Mouse (Mus musculus) embryonic facial prominence, embryonic 11.5 days (tissue): Measurements from ENCODE around the gene Slc38a5. TPM values are rescaled to one million over a fixed set of nuclear protein-coding genes. Genes with fewer than 3 reads are reported as not detected.

Experiments
- ATAC-seq: fragments of 200-750 bp; cut with Nextera tagmentation; replicated peaks from 2 replicates; pipeline ENCODE4 v1.8.0; 2017; ENCODE audit warnings: low read depth; ENCODE audit not compliant: insufficient number of reproducible peaks, low FRiP score, low TSS enrichment
- DNase-seq: peaks from one replicate; pipeline ENCODE4 v3.0.0-alpha.2; 2015; ENCODE audit warnings: low spot score
- H3K27ac ChIP-seq: fragments of 300-500 bp; sonication (generic); replicated peaks from 2 replicates; pipeline ENCODE4 v1.5.1; 2014; ENCODE audit warnings: mild to moderate bottlenecking, low read depth, low read length, control low read depth
- H3K27me3 ChIP-seq: fragments of 300-500 bp; sonication (generic); 2 replicates; pipeline ENCODE4 v1.6.1; 2014; ENCODE audit warnings: mild to moderate bottlenecking, low read length, moderate library complexity, mixed read lengths; ENCODE audit not compliant: control insufficient read depth, insufficient read depth
- H3K36me3 ChIP-seq: fragments of 300-500 bp; sonication (generic); replicated peaks from 2 replicates; pipeline ENCODE4 v1.6.1; 2014; ENCODE audit warnings: low read depth, mild to moderate bottlenecking, low read length, moderate library complexity, mixed read lengths; ENCODE audit not compliant: control insufficient read depth, insufficient read depth
- H3K4me1 ChIP-seq: fragments of 300-500 bp; sonication (generic); 2 replicates; pipeline ENCODE4 v1.6.1; 2014; ENCODE audit warnings: low read length, mixed read lengths; ENCODE audit not compliant: control insufficient read depth, insufficient read depth
- H3K4me2 ChIP-seq: fragments of 300-500 bp; sonication (generic); 2 replicates; pipeline ENCODE4 v1.6.1; 2014; ENCODE audit warnings: low read depth, mild to moderate bottlenecking, control low read depth, low read length, moderate library complexity
- H3K4me3 ChIP-seq: fragments of 300-500 bp; sonication (generic); 2 replicates; pipeline ENCODE4 v1.5.1; 2014; ENCODE audit warnings: low read depth, low read length, control low read depth
- H3K9ac ChIP-seq: fragments of 300-500 bp; sonication (generic); replicated peaks from 2 replicates; pipeline ENCODE4 v1.6.1; 2014; ENCODE audit warnings: mild to moderate bottlenecking, control low read depth, low read length
- H3K9me3 ChIP-seq: fragments of 300-500 bp; sonication (generic); replicated peaks from 2 replicates; pipeline ENCODE4 v1.6.1; 2016; ENCODE audit warnings: mild to moderate bottlenecking, low read length, inconsistent platforms, mixed read lengths; ENCODE audit not compliant: control insufficient read depth
- WGBS: fragments of 180-500 bp; shearing (Covaris S2); extraction: QIAGEN DNeasy Blood & Tissue Kit; methylation state at CpG from one replicate; pipeline ENCODE4 v1.1.7; 2014; 5-methylcytosine and 5-hydroxymethylcytosine counted together
- polyA plus RNA-seq: library from polyadenylated mRNA; unstranded; fragments of >200 nt; fragmentation: Nextera tagmentation; extraction: Ambion mirVana; gene quantifications from 2 replicates; pipeline ENCODE4 v1.2.1, GENCODE M21; 2014

The Slc38a5 gene
- polyA plus RNA-seq, 1 experiment from 2014 or later, result 3.9 TPM

DNA sequence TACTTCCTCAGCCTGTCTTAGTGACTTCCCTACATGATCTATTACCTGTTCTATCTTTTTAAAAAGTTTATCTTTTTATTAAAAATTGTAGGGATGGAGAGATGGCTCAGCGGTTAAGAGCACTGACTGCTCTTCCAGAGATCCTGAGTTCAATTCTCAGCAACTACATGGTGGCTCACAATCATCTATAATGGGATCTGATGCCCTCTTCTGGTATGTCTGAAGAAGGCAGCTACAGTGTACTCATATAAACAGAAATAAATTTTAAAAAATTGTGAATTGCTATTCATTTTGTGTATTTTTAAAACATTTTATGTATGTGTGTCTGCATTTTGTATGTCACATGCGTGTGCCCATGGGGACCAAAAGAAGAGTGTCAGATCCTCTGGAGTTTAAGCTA lies 23.3 kb upstream of the Slc38a5 start:
- H3K9me3 ChIP-seq, result no peaks in the 10 kb centered on the region
- H3K27ac ChIP-seq, result no peak overlapping the region
- ATAC-seq, result no peak
- H3K4me2 ChIP-seq, result no peak overlapping the region
- no peak overlapping the region for H3K9ac ChIP-seq
- DNase-seq, result no peak
- WGBS, result 89% methylated on average over 2 of the region's 2 CpGs
- no peak overlapping the region for H3K4me3 ChIP-seq
- no peaks in the 10 kb centered on the region for H3K4me1 ChIP-seq
- H3K36me3 ChIP-seq, result no peaks in the 10 kb centered on the region
- no peaks in the 10 kb centered on the region for H3K27me3 ChIP-seq

DNA sequence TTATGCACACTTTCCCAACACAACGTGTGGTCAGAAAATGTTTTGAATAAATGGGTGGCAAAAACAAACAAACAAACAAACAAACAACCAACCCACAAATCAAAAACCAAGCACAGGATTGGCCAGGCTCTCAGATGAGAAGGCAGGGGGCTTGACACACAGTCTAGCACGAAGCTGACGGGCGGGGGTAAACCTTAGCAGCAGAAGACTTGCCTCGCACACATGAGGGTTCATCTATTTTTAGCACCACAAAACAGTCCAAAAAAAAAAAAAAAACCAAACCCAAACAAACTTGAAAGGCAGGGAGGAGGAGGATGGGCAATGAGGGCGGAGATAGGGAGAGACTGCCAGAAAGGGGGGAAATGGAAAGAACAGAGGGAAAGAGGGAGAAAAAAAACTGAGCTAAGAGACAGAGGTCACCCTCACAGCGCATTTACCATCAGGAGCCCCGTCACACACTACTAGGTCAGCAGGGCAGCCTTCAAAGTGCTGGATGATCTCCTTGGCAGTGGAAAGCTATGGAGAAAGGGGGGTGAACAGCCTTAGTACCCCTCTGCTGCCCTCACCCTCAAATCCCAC lies 22.3 kb upstream of the Slc38a5 start:
- H3K4me2 ChIP-seq, result no peak overlapping the region
- H3K9me3 ChIP-seq, result no peaks in the 10 kb centered on the region
- no peak overlapping the region for H3K4me3 ChIP-seq
- no peaks in the 10 kb centered on the region for H3K36me3 ChIP-seq
- no peaks in the 10 kb centered on the region for H3K4me1 ChIP-seq
- H3K27ac ChIP-seq, result no peak overlapping the region
- H3K9ac ChIP-seq, result no peak overlapping the region
- H3K27me3 ChIP-seq, result no peaks in the 10 kb centered on the region
- ATAC-seq (no peak), DNase-seq (no peak)
- WGBS, result 84% methylated on average over 8 of the region's 8 CpGs

DNA sequence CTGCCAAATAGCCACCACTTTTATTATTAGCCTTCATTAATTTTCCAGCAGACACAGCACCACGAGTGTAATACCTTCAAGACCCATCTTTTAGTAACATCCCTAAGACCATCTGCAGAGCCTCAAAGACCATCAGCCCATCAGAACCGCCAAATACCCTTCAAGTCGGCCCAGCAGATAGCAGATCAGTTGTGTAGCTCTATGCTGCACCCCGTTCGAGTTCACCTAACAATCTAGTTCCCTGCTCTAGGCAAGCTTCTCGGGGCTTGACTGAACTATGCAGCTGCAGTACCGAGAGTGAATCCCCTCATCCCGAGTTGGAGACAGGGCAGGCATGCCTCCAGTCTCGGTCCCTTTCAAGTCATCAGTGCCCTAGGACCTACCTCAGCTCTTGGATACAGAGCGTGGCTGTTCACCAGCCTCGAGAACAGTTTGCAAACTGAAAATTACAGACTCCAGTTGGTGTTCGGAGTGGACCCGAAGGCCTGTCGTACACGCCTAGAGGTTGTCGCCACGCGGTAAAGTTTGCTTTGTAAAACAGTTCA lies 19.1 kb upstream of the Slc38a5 start:
- H3K36me3 ChIP-seq, result no peaks in the 10 kb centered on the region
- peak overlapping the region; percentile 53 for H3K4me3 ChIP-seq
- H3K9me3 ChIP-seq, result no peaks in the 10 kb centered on the region
- ATAC-seq (no peak; the same call in 1 of the 2 replicates), DNase-seq (no peak)
- H3K27me3 ChIP-seq, result no peaks in the 10 kb centered on the region
- WGBS, result 18% methylated on average over 18 of the region's 18 CpGs
- no peak overlapping the region for H3K27ac ChIP-seq
- H3K4me1 ChIP-seq, result no peaks in the 10 kb centered on the region
- H3K9ac ChIP-seq, result peak overlapping the region; percentile 59
- H3K4me2 ChIP-seq, result peak overlapping the region; percentile 47

- peak; percentile 87 for ATAC-seq
Measured at GRCm38 (mm10) chrX:8252334-8253285, 18.3 kb upstream of the Slc38a5 start, which contains the start of gene Ftsj1. TSS of gene Ftsj1 (minus strand) at chrX:8252406.

DNA sequence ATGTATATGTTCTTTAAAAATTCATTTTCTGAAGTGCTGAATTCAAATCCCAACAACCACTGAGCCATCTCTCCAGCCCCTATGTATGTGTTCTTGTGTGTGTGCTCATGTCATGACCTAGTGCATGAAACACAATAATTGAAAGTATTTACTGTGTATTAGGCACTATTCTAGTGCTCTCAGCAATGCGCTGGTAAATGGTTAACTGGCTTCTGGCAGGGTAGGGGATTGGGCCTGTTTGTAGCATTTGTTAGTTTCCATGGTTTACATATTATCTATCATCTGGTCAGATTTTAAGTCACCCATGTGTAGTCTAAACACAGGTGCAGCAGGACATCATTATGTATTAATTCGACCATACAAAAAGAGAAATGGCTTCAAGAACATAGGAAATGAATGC lies 17.2 kb upstream of the Slc38a5 start:
- DNase-seq (no peak), ATAC-seq (no peak)
- Histone ChIP-seq H3K27me3 (no peaks in the 10 kb centered on the region), H3K9ac (no peak overlapping the region), H3K36me3 (no peaks in the 10 kb centered on the region), H3K4me2 (no peak overlapping the region), H3K27ac (no peak overlapping the region), H3K4me1 (no peaks in the 10 kb centered on the region), H3K9me3 (no peaks in the 10 kb centered on the region), H3K4me3 (no peak overlapping the region)
- 94% methylated on average over 2 of the region's 2 CpGs for WGBS

More at GRCm38 (mm10) chrX:8252334-8253285, 18.3 kb upstream of the Slc38a5 start, which contains the start of gene Ftsj1:
- Histone ChIP-seq H3K4me1 (no peaks in the 10 kb centered on the region), H3K27me3 (no peaks in the 10 kb centered on the region), H3K4me3 (peak within 1 kb of the TSS; percentile 53), H3K27ac (no peak within 1 kb of the TSS), H3K9me3 (no peaks in the 10 kb centered on the region), H3K9ac (peak within 1 kb of the TSS; percentile 62), H3K36me3 (no peaks in the 10 kb centered on the region), H3K4me2 (peak within 1 kb of the TSS; percentile 47)
- 13% methylated on average over 45 of the region's 45 CpGs for whole genome bisulfite sequencing
- peak; percentile 86 for DNase-seq

DNA sequence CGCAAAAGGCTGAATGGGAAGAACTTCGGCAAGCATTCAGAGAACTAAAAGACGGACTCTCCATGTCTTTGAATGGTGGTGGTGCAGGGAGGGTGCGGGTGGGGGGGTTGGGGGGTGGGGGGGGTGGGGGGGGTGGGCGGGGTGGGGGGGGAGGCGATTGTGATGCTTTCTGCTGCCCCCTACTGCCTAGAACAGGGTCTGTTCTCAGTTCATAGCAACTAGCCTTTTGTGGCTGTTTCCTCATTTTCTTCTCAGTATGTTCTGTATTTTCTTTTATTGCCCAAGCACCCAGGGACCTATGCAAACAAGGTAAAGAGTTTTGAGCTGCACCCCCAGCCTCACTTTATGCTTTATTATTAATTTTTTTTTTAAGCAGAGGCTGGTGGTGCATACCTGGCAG lies 15.1 kb upstream of the Slc38a5 start:
- H3K27ac ChIP-seq, result no peak overlapping the region
- no peak overlapping the region for H3K9ac ChIP-seq
- H3K4me2 ChIP-seq, result no peak overlapping the region
- WGBS, result 38% methylated on average over 5 of the region's 6 CpGs
- H3K4me1 ChIP-seq, result no peaks in the 10 kb centered on the region
- no peaks in the 10 kb centered on the region for H3K36me3 ChIP-seq
- DNase-seq (no peak), ATAC-seq (no peak)
- no peaks in the 10 kb centered on the region for H3K27me3 ChIP-seq
- no peak overlapping the region for H3K4me3 ChIP-seq
- no peaks in the 10 kb centered on the region for H3K9me3 ChIP-seq

DNA sequence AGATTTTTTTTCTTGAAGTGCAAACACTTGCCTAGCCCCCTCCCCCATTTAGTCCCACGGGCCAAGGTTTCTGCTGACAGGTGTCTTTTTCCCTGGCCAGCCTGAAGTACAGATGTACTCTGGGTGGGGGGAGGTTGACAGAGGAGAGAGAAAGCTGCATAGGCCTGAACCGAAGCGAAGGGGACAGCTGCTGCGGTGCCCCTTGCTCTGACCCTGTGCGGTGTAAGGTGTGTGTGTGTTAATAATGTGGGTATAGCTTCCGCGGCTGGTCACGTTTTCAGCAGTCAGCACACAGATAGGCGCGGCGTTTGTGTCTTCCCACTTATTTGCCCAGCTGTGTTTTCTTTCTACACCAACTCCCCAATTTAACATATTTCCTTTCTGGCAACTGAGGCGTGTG lies 11.5 kb upstream of the Slc38a5 start:
- Histone ChIP-seq H3K4me1 (no peaks in the 10 kb centered on the region), H3K36me3 (no peaks in the 10 kb centered on the region), H3K27me3 (no peaks in the 10 kb centered on the region), H3K9ac (no peak overlapping the region), H3K9me3 (no peaks in the 10 kb centered on the region), H3K27ac (no peak overlapping the region), H3K4me3 (no peak overlapping the region), H3K4me2 (no peak overlapping the region)
- 77% methylated on average over 12 of the region's 12 CpGs for WGBS
- ATAC-seq (no peak), DNase-seq (no peak)
